Mouse (Mus musculus): ENCODE results near the gene Abca4.

The Abca4 gene

GRCm38 (mm10) chr3:122043799-122044547 is at the start of gene Abca4:
TSS of gene Abca4 (plus strand) at chr3:122044443.
- DNase-seq (ENCODE audit: low read depth in 1 of 2, low spot score in 2 of 2): no peak

- no peak for DNase-seq (ENCODE audit: low read depth in 1 of 2, low spot score in 2 of 2)
These were observed 49.1 kb upstream of the Abca4 start for GRCm38 (mm10) chr3:121995125-121995524.

DNA sequence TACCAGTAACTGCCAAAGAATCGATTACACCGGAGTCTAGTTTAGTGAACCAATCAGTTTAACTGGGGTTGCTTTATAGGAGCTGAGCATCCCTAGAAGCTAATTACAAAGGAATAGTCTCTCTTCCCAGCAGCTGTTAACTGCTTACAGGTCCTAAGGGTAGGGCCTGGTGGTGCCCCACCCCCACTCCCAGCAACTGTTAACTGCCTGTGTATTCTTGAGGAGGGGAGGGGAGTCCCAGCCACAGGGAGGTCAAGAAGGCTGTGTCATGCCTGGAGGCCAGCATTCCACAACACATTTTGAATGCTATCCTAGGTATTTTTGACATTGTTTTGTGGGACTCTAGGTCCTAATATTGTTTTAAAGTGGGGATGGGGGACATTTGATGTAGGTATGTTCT is 44.3 kb upstream of the Abca4 start:
- no peak for DNase-seq (ENCODE audit: low read depth in 1 of 2, low spot score in 2 of 2)

- no peak for DNase-seq (ENCODE audit: low read depth in 1 of 2, low spot score in 2 of 2)
These were observed 42.7 kb upstream of the Abca4 start for GRCm38 (mm10) chr3:122001568-122001967.

DNA sequence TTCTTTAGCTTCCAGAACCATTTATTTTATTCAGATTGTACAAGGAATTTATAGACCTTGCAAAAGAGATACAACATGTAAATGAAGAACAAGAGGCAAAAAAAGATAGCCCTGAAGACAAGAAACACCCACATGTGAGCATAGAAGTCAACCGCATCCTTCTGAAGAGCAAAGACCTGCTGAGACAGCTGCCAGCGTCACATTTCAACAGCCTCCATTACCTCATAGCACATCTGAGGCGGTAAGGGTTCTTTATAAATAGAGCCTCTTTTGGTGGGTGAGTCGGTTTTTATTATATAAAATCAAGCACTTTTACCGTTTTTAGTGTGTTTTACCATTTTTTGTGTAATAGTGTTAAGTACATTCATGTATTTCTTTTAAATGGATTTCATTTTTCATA is 34.4 kb upstream of the Abca4 start:
- no peak for DNase-seq (ENCODE audit: low read depth in 1 of 2, low spot score in 2 of 2)

GRCm38 (mm10) chr3:122010292-122010691 is 34.0 kb upstream of the Abca4 start:
- DNase-seq (ENCODE audit: low read depth in 1 of 2, low spot score in 2 of 2): no peak

DNA sequence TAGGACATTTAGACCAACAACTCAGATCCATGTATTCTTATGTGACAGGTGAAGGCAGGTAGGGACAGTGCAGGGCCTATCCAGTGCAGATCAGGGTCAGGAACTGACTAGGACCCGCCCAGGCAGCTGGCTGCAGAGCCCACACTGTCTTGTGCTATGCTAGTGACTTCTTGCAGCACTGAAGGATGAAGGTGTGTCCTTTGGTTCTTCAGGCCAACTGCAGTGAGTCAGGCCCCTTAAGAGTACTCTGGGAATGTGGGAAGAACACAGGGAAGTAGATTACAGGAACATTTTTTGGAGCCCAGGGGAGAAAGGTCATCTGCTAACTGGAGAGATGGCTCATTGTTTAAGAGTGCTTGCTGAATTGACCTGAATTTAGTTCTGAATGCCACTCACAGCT is 31.8 kb upstream of the Abca4 start:
- no peak for DNase-seq (ENCODE audit: low read depth in 1 of 2, low spot score in 2 of 2)

GRCm38 (mm10) chr3:122018421-122018820 is 25.8 kb upstream of the Abca4 start:
- DNase-seq (ENCODE audit: low read depth in 1 of 2, low spot score in 2 of 2): no peak

DNA sequence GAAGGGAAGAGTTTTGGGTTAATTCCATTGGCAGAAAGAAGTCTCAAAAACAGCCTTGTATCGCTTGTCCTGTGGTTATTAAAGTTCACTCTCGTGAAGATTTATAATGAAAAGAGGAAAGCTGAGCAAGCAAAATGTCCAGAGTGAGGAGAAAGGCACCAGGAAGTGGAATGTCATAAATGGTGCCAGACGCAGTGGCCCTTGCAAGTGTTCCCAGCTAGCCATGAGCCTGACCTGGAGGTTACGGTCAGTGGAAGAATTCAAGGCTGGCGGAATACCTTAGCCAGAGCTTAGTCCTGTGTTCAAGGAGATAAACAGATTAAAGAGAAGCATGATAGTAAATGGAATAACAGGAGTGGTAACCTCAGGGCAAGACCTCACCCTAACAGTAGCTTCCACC is 25.1 kb upstream of the Abca4 start:
- DNase-seq (ENCODE audit: low read depth in 1 of 2, low spot score in 2 of 2): no peak

DNA sequence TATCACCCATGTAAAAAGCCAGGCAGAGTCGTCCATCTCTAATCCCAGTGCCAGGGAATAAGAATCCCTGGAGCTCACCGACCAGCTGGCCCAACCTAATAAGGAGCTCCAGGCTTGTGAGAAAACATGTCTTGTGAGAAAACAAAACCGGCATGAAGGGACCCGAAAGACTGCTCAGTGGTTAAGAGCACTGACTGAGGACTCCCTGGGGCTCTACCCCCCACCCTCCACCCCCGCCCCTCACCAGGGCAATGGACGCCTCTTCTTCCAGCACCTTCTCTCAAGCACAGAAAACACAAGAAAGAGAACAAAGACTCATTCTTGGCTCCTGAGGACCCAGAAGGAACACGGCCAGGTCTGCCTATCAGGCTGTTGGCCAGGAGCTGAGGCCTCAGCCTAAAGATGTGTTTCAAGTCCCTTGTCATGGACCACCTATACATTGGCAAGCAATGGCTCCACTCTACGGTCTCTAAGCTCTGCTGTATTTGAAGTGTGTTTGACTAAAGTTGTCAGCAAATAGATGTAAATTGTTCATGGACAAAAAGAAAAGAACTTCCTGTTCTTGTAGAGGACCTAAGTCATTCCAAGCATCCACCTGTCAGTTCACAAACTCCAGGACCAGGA is 23.1 kb upstream of the Abca4 start:
- DNase-seq (ENCODE audit: low read depth in 1 of 2, low spot score in 2 of 2): no peak

- no peak for DNase-seq (ENCODE audit: low read depth in 1 of 2, low spot score in 2 of 2)
These were observed 21.9 kb upstream of the Abca4 start for GRCm38 (mm10) chr3:122022355-122022754.

DNA sequence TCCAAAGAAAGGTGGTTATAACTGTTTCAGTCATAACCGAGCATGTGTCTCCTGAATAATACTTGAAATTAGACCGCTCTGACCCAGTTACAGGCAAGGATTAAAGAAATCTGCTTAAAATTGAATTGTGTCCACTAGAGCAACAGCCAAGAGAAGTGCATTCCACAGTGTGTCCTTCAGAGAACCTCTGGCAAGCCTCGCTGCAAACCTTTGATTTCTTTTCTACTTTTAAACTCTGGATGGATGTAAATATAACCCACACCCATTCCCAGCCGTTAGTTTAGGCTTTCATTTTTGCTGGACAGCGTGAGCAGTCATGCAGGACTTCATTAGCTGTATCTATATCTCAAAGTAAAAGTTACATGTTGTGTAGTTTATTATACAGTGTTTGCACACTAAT is 17.6 kb upstream of the Abca4 start:
- DNase-seq (ENCODE audit: low read depth in 1 of 2, low spot score in 2 of 2): no peak

- DNase-seq (ENCODE audit: low read depth in 1 of 2, low spot score in 2 of 2): no peak
These were observed 16.5 kb upstream of the Abca4 start for GRCm38 (mm10) chr3:122027776-122028175.

DNA sequence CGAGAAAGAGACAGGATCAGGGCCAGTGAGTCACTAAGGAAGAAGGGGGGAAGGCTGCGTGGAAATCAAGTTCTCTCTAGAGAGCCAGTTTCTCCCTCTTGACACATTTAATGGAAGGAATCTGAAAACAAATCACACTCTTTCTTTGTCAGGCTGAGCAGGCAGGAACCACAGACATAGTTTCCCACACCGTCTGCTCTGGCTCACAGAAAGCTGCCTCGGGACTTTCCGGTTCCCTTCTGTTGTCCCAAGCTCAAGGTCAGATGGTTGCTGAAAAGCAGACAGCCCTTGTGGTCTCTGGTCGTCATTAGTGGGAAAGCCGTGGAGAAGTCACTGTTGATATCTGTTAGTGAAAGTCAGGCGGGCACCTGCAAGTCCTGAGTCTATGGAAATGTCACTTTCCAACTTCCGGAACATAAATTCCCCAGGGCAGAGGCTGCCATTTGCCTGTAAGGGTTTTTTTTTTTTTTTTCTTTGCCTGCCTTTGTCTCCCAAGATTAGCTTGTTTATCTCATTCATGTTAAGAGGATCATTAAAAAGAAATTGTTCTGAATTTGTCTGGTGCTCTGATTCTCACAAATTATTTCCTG is 10.9 kb upstream of the Abca4 start:
- DNase-seq (ENCODE audit: low read depth in 1 of 2, low spot score in 2 of 2): no peak

- DNase-seq (ENCODE audit: low read depth in 1 of 2, low spot score in 2 of 2): no peak
These were observed 10.0 kb upstream of the Abca4 start for GRCm38 (mm10) chr3:122034240-122034639.

DNA sequence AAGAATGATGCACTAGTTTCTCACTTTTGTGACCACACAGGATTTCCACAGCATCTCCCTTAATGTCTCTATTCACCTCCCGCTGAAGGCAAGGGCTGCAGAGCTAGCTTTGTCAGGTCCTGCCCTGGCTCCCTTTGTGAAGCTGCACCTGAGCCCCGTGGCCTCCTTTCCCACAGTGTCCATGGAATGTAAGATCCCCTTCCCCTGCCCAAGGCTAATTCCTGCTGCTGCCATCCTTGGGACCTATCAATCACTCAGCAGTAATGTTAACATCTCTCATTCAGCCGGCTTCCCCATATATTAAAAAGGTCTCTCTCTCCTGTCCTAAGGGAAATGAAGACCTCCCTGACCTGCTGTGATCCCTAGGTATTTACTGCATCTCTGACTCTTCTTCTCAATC is 9.2 kb upstream of the Abca4 start:
- DNase-seq (ENCODE audit: low read depth in 1 of 2, low spot score in 2 of 2): no peak

DNA sequence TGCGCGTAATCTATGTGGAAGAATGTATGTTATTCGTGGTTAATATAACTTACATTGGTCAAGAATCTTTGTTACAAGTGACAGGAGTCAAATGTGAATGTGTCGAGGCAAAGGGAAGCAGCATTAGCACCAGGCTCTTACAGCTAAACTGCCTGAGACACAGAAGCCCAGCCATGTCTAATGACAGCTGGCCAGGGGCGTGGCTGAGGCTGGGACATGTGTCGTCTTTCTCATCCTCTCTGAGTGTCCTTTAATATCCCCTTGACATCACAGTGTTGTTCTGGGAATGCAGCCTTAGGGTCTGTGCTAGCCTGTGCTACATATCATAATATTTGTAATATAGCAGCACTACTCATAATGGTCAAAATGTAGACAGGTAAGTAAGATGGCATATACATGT is 3.7 kb upstream of the Abca4 start:
- DNase-seq (ENCODE audit: low read depth in 1 of 2, low spot score in 2 of 2): no peak

GRCm38 (mm10) chr3:122043102-122043501 is 1.1 kb upstream of the Abca4 start:
- DNase-seq (ENCODE audit: low read depth in 1 of 2, low spot score in 2 of 2): no peak

- no peak for DNase-seq (ENCODE audit: low read depth in 1 of 2, low spot score in 2 of 2)
These were observed 2.0 kb downstream of the Abca4 start for GRCm38 (mm10) chr3:122046187-122046620.

DNA sequence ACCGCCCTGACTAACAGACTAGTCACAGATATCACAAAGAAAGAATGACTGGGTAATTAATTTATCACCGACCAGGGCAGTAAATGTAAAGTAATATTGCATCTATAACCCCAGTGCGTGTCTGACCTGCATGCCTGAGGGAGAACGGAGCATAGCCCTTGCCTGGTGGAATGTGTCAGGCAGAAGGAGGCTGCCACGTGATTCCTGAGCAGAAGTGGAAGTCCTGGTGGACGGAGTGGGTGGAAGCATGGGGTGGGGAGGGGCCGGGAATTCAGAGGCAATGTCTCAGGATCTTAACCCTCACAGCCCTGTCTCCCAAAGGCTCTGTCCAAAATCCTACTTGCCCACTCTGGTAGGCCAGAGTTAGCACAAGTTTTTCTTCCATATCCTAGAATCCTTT is 3.2 kb downstream of the Abca4 start:
- DNase-seq (ENCODE audit: low read depth in 1 of 2, low spot score in 2 of 2): no peak

DNA sequence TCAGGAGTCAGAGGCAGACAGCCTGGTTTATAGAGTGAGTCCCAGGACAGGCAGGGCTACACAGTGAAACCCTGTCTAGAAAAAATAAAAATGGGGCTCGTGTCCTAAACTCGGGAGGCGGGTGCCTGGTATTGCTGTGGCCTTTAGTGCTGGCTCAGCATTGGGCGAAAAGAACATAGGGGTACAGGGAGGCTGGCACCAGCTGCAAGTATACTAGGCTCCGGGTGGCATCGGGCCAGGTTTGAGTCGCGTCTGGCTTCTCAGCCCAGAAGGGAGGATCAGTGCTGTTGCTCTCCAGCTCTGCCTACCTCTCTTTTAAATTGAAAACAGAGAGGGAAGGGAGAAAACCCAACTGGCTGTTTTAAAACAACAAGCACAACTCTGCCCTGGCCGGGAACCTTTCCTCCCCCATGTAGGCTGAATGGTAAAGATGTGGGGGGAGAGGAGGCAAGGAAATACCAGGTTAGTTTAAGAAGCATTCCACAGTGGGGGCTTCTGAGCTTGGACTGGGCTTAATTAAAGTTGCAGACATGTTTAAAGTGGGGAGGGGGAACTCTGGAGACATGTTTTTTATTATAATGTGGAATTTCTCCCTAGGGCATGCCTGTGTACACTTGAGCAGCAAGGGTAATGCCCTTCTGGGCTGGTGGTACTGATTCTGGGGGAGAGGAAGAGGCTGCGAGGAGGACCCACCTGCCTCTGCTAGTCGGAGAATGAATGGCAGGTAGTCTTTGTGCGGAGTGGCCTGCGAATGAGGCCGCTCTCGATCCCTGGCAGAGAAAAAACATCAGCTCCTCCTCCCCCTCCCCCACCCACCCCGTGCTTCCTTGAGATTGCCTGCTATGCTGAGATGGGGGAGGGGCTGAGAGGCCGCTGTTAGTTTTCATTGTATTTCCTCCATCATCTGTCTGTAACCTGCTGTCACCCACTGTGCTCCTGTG is 3.9 kb downstream of the Abca4 start:
- DNase-seq (ENCODE audit: low read depth in 1 of 2, low spot score in 2 of 2): no peak
